Mouse (Mus musculus) lung, postnatal 0 days (tissue): ENCODE data around the gene Thoc6. TPM values are rescaled to one million over a fixed set of nuclear protein-coding genes. Genes with fewer than 3 reads are reported as not detected.
A peak's percentile ranks its signal among the peaks of the same experiment; 100 is the strongest.

Experiments
- ATAC-seq: fragments of 200-750 bp; cut with Nextera tagmentation; 2 replicates; pipeline ENCODE4 v1.8.0; 2017; ENCODE audit warnings: moderate library complexity
- DNase-seq: peaks from one replicate; pipeline ENCODE4 v3.0.0-alpha.2; 2016; ENCODE audit warnings: low spot score
- H3K27ac ChIP-seq: fragments of 300-500 bp; sonication (generic); 2 replicates; pipeline ENCODE4 v1.5.1; 2014; ENCODE audit warnings: antibody characterized with exemption, mild to moderate bottlenecking, low read length, mixed read lengths
- H3K27me3 ChIP-seq: fragments of 300-500 bp; sonication (generic); replicated peaks from 2 replicates; pipeline ENCODE4 v1.6.1; 2014; ENCODE audit warnings: low read length, mixed read lengths; ENCODE audit not compliant: insufficient read depth
- H3K36me3 ChIP-seq: fragments of 300-500 bp; sonication (generic); 2 replicates; pipeline ENCODE4 v1.6.1; 2014; ENCODE audit warnings: low read length, mixed read lengths; ENCODE audit not compliant: insufficient read depth
- H3K4me1 ChIP-seq: fragments of 300-500 bp; sonication (generic); 2 replicates; pipeline ENCODE4 v1.6.1; 2014; ENCODE audit warnings: antibody characterized with exemption, low read depth, low read length, mixed read lengths; ENCODE audit not compliant: insufficient read depth
- H3K4me2 ChIP-seq: fragments of 300-500 bp; sonication (generic); replicated peaks from 2 replicates; pipeline ENCODE4 v1.6.1; 2014; ENCODE audit warnings: low read depth, mild to moderate bottlenecking, low read length, moderate library complexity, mixed read lengths
- H3K4me3 ChIP-seq: fragments of 300-500 bp; sonication (generic); 2 replicates; pipeline ENCODE4 v1.5.1; 2014; ENCODE audit warnings: low read depth, low read length
- H3K9ac ChIP-seq: fragments of 300-500 bp; sonication (generic); replicated peaks from 2 replicates; pipeline ENCODE4 v1.6.1; 2014; ENCODE audit warnings: low read depth, mild to moderate bottlenecking
- H3K9me3 ChIP-seq: fragments of 300-500 bp; sonication (generic); 2 replicates; pipeline ENCODE4 v1.6.1; 2016; ENCODE audit warnings: low read length, mixed read lengths
- CTCF ChIP-seq: IDR thresholded peaks from 2 replicates; pipeline ENCODE4 v1.5.1; 2016; ENCODE audit warnings: antibody characterized with exemption, mild to moderate bottlenecking
- EP300 ChIP-seq: IDR thresholded peaks from 2 replicates; pipeline ENCODE4 v1.6.1; 2016; ENCODE audit warnings: antibody characterized with exemption, mild to moderate bottlenecking, control low read depth
- WGBS: fragments of 180-500 bp; shearing (Covaris S2); extraction: QIAGEN DNeasy Blood & Tissue Kit; methylation state at CpG from one replicate; pipeline ENCODE4 v1.1.7; 2014; 5-methylcytosine and 5-hydroxymethylcytosine counted together
- polyA plus RNA-seq: library from polyadenylated mRNA; unstranded; fragments of >200 nt; fragmentation: Nextera tagmentation; extraction: Ambion mirVana; gene quantifications from 2 replicates; pipeline ENCODE4 v1.2.1, GENCODE M21; 2015

The Thoc6 gene
- polyA plus RNA-seq, 1 experiment from 2014 or later, result 18.1 TPM

DNA sequence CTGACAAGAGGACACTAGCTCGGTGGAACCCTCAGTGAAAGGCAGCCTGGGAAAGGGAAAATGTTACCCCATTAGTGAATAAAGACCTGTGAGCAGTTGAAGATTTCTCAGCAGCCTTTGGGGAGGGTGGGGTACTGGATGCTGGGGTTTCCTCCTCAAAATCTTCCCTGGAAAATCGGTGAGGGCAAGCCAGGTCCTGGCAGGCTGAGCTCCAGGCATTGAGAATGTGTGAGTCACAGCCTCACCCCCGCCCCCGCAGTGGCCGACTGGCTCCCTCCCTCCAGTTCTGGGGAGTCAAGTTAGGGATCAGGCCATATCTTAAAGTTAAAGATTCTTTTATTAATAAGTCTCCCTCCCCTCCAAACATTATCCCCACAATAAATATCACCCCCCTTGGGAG lies 1.4 kb upstream of the Thoc6 start:
- peak overlapping the region; percentile 8; the same call in 1 of the 2 replicates for H3K4me3 ChIP-seq
- H3K27me3 ChIP-seq, result no peaks in the 10 kb centered on the region; the same call in 1 of the 2 replicates
- H3K27ac ChIP-seq, result peak overlapping the region; percentile 74
- H3K36me3 ChIP-seq, result no peaks in the 10 kb centered on the region
- 30% methylated on average over 4 of the region's 5 CpGs for WGBS
- no peak overlapping the region for H3K9ac ChIP-seq
- TF ChIP-seq CTCF (no peak), EP300 (no peak)
- H3K4me1 ChIP-seq, result peaks cover 20% of the 10 kb centered on the region; the same call in 1 of the 2 replicates
- H3K9me3 ChIP-seq, result no peaks in the 10 kb centered on the region
- ATAC-seq (no peak), DNase-seq (peak; percentile 72)
- H3K4me2 ChIP-seq, result peak overlapping the region; percentile 80

DNA sequence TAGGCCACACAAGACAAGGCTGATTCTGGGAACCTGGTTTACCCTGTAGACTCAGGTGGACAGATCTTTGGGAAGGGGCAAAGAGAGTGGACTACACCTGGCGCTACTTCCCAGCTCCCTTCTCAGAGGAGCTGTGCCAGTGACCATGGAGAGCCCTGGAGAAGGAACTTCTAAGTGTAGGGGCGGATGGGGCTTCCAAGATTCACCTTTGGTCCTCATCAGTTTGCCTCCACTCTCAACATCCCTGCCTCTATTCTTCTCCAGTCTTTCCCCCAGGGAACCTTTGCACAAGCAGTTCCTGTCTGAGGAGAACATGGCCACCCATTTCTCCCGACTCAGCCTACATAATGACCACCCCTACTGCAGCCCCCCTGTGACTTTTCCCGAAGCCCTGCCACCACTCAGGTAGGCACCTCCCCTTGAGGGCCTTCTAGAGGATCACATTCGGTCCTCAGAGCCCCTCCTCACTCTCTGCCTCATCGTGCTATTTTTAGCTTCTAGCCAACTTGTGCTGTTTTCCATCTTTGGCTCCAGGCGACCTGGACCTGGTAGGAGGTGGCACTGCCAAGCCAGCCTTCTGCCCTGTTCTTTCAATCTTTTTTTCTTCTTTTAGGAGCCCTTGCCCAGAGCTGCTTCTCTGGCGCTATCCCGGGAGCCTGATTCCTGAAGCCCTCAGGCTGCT lies 730 bp upstream of the Thoc6 start:
- peak overlapping the region; percentile 58 for H3K9ac ChIP-seq
- H3K9me3 ChIP-seq, result no peaks in the 10 kb centered on the region
- DNase-seq (no peak), ATAC-seq (no peak)
- TF ChIP-seq EP300, result peak; percentile 17; the same call in 1 of the 2 replicates
- TF ChIP-seq CTCF, result no peak
- H3K36me3 ChIP-seq, result no peaks in the 10 kb centered on the region
- 36% methylated on average over 9 of the region's 9 CpGs for WGBS
- H3K27ac ChIP-seq, result peak overlapping the region; percentile 74
- H3K27me3 ChIP-seq, result no peaks in the 10 kb centered on the region; the same call in 1 of the 2 replicates
- peak overlapping the region; percentile 80 for H3K4me2 ChIP-seq
- peak overlapping the region; percentile 70 for H3K4me3 ChIP-seq
- H3K4me1 ChIP-seq, result peaks cover 20% of the 10 kb centered on the region; the same call in 1 of the 2 replicates

DNA sequence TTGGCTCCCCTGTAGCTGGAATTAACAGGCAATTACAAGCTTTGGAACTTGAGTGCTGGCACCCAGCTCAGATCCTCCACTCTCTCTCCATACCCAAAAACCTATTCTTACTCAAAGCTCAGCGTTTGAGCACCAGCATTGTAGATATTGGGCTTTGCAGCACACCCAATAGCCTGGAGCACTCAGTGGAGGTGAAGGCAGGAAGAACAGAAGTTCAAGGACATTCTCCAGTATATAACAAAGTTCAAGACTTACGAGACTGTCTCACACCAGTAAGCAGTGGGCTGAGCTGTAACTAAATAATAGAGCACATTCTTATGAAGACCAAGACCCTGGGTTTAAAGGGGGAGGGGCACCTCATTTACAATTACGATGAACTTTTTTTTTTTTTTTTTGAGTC lies 921 bp downstream of the Thoc6 start:
- Histone ChIP-seq H3K4me1 (peaks cover 19% of the 10 kb centered on the region; the same call in 1 of the 2 replicates), H3K9me3 (no peaks in the 10 kb centered on the region), H3K36me3 (peaks cover 13% of the 10 kb centered on the region; the same call in 1 of the 2 replicates), H3K27ac (no peak overlapping the region), H3K4me3 (peak overlapping the region; percentile 70), H3K27me3 (no peaks in the 10 kb centered on the region), H3K9ac (no peak overlapping the region), H3K4me2 (peak overlapping the region; percentile 80)
- DNase-seq (no peak), ATAC-seq (no peak)
- WGBS, result 52% methylated on average over 3 of the region's 3 CpGs
- TF ChIP-seq EP300, result no peak
- no peak for TF ChIP-seq CTCF

- H3K9ac ChIP-seq, result no peak overlapping the region
- H3K27ac ChIP-seq, result no peak overlapping the region
- no peak for ATAC-seq
- no peak overlapping the region for H3K4me3 ChIP-seq
- H3K27me3 ChIP-seq, result no peaks in the 10 kb centered on the region
- H3K4me2 ChIP-seq, result no peak overlapping the region
- H3K36me3 ChIP-seq, result peaks cover 13% of the 10 kb centered on the region; the same call in 1 of the 2 replicates
- peaks cover 15% of the 10 kb centered on the region; the same call in 1 of the 2 replicates for H3K4me1 ChIP-seq
- no peak for TF ChIP-seq CTCF
- no peak for TF ChIP-seq EP300
- H3K9me3 ChIP-seq, result no peaks in the 10 kb centered on the region
- no peak for DNase-seq
- WGBS, result 88% methylated on average over 3 of the region's 3 CpGs
These were observed 2.2 kb downstream of the Thoc6 start for GRCm38 (mm10) chr17:23671519-23671918.

- Histone ChIP-seq H3K9ac (no peak overlapping the region), H3K9me3 (no peaks in the 10 kb centered on the region), H3K4me1 (peaks cover 15% of the 10 kb centered on the region; the same call in 1 of the 2 replicates), H3K36me3 (peaks cover 13% of the 10 kb centered on the region; the same call in 1 of the 2 replicates), H3K27ac (no peak overlapping the region), H3K4me3 (no peak overlapping the region), H3K4me2 (no peak overlapping the region), H3K27me3 (no peaks in the 10 kb centered on the region)
- 78% methylated on average over 7 of the region's 7 CpGs for WGBS
- peak; percentile 11; the same call in 1 of the 2 replicates for TF ChIP-seq CTCF
- no peak for TF ChIP-seq EP300
- DNase-seq, result no peak
- no peak for ATAC-seq
These were observed 3.1 kb downstream of the Thoc6 start for GRCm38 (mm10) chr17:23670516-23671074.

DNA sequence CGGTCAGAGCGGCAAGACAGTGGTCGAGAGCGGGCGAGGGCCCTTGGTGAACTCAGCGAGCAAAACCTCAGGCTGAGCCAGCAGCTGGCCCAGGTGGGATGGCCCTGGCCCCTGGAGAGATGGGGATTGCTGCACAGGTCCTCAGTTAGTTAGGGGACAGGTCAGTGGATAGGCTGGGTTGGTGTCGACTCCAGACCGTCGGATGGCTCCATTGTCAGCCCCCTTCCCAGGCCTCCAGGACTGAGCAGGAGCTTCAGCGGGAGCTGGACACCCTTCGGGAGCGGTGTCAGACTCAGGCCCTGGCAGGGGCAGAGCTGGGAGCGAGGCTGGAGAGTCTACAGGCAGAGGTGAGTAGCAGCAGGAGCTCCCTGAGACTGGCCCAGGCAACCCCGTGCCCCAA lies 8.2 kb downstream of the Thoc6 start:
- 78% methylated on average over 14 of the region's 14 CpGs for WGBS
- H3K4me1 ChIP-seq, result no peaks in the 10 kb centered on the region
- no peak for TF ChIP-seq EP300
- no peak for DNase-seq
- H3K4me2 ChIP-seq, result no peak overlapping the region
- H3K27me3 ChIP-seq, result peaks cover 7% of the 10 kb centered on the region; the same call in 1 of the 2 replicates
- H3K4me3 ChIP-seq, result no peak overlapping the region
- H3K36me3 ChIP-seq, result peaks cover 13% of the 10 kb centered on the region; the same call in 1 of the 2 replicates
- H3K27ac ChIP-seq, result no peak overlapping the region
- H3K9ac ChIP-seq, result no peak overlapping the region
- no peaks in the 10 kb centered on the region for H3K9me3 ChIP-seq
- no peak for ATAC-seq
